ENCODE assay signal across 16 mouse cellular contexts in genomic region chr7:127766851-127767609, GRCm38 (mm10). TPM values are rescaled to one million over a fixed set of nuclear protein-coding genes. Genes with fewer than 3 reads are reported as not detected.
DNase-seq lines count a peak whose midpoint lies in the region; ATAC-seq and TF ChIP-seq lines count a peak whose summit lies in the region.
"Had no signal": no experiment of that assay in that cellular context is flagged by ENCODE, and none has a peak within 500 bp of the region (broad histone marks: within the 10 kb centered on the region; RNA-seq: fewer than 3 reads in every experiment).

No protein-coding gene starts in this region.

- H3K36me3 ChIP-seq in testis, adult 2 months (ENCODE audit: control insufficient read depth, insufficient read depth, low read length) = no peaks in the 10 kb centered on the region
- 0 out of 2 replicates have a peak, but pooled peaks cover 5% of the 10 kb centered on the region for H3K36me3 ChIP-seq in liver, embryonic 15.5 days (replicated peaks)

- no peaks in the 10 kb centered on the region for H3K27me3 ChIP-seq in testis, adult 2 months (ENCODE audit: control insufficient read depth, insufficient read depth, low read length)
- no peaks in the 10 kb centered on the region for H3K27me3 ChIP-seq in liver, embryonic 15.5 days
- H3K27me3 ChIP-seq: embryonic facial prominence, embryonic 13.5 days; hindbrain, embryonic 15.5 days; lung, embryonic 15.5 days had no signal

- H3K27ac ChIP-seq in testis, adult 2 months (ENCODE audit: control insufficient read depth, insufficient read depth, low read depth, low read length) = peak overlapping the region; percentile 98
- H3K27ac ChIP-seq in liver, embryonic 15.5 days (replicated peaks) = peak overlapping the region; percentile 97
- H3K27ac ChIP-seq: hindbrain, embryonic 15.5 days; lung, embryonic 15.5 days had no signal

- H3K9ac ChIP-seq in liver, embryonic 15.5 days = peak overlapping the region; percentile 78
- H3K9ac ChIP-seq: embryonic facial prominence, embryonic 13.5 days; hindbrain, embryonic 15.5 days; lung, embryonic 15.5 days had no signal

- ATAC-seq in liver, embryonic 15.5 days (ENCODE audit: insufficient read depth) = peak; percentile 92
- ATAC-seq: midbrain, embryonic 16.5 days had no signal

- H3K4me2 ChIP-seq in liver, embryonic 15.5 days = peak overlapping the region; percentile 93
- H3K4me2 ChIP-seq: embryonic facial prominence, embryonic 13.5 days; hindbrain, embryonic 15.5 days; lung, embryonic 15.5 days had no signal

- no peaks in the 10 kb centered on the region for H3K9me3 ChIP-seq in liver, embryonic 15.5 days (replicated peaks)
- H3K9me3 ChIP-seq: embryonic facial prominence, embryonic 13.5 days; hindbrain, embryonic 15.5 days; lung, embryonic 15.5 days had no signal

- WGBS in liver, embryonic 15.5 days (ENCODE audit: insufficient replicate concordance) = 27% methylated on average over 17 of the region's 17 CpGs

- TF ChIP-seq CTCF in testis, adult 2 months (IDR thresholded peaks at IDR 0.05; ENCODE audit: control insufficient read depth, insufficient read depth, insufficient replicate concordance, low read depth, low read length) = no peak

- peaks cover 33% of the 10 kb centered on the region for H3K4me1 ChIP-seq in testis, adult 2 months (ENCODE audit: control insufficient read depth, insufficient read depth, low read length)
- H3K4me1 ChIP-seq in liver, embryonic 15.5 days (replicated peaks) = peaks cover 66% of the 10 kb centered on the region

- TF ChIP-seq POLR2A in testis, adult 2 months (IDR thresholded peaks at IDR 0.05; ENCODE audit: control insufficient read depth, low read depth, low read length) = no peak

- DNase-seq in adrenal gland, postnatal 10 days = peak; percentile 16
- no peak for DNase-seq in adrenal gland, postnatal 4 days (ENCODE audit: low spot score in 2 of 2)
- no peak for DNase-seq in testis, postnatal 10 days (ENCODE audit: low spot score)
- no peak for DNase-seq in layer of hippocampus, postnatal 10 days (ENCODE audit: low spot score in 2 of 2)
- no peak for DNase-seq in frontal cortex, postnatal 10 days (ENCODE audit: low spot score in 2 of 2)
- DNase-seq in lung, postnatal 25 days (ENCODE audit: low spot score) = no peak
- DNase-seq: heart, adult 18-20 months; layer of hippocampus, postnatal 36 days had no signal

- peak overlapping the region; percentile 89 for H3K4me3 ChIP-seq in testis, adult 2 months (ENCODE audit: control insufficient read depth, low read depth, low read length)
- H3K4me3 ChIP-seq in liver, embryonic 15.5 days (replicated peaks) = peak overlapping the region; percentile 72
- H3K4me3 ChIP-seq: embryonic facial prominence, embryonic 13.5 days; hindbrain, embryonic 15.5 days; lung, embryonic 15.5 days had no signal

RNA-seq across cellular contexts. Expression of gene Orai3, which starts 2.6 kb away (rescaled TPM):
- 10 to 100 TPM; 31.5 to 32.0 TPM for total RNA-seq in adrenal gland, postnatal 10 days (2021)
- 10 to 100 TPM; 26.7 to 28.9 TPM for total RNA-seq in adrenal gland, postnatal 4 days (2021)
- 13.8 and 13.9 TPM in 2 replicates for polyA plus RNA-seq in testis, adult 2 months (2012; rRNA removed)
- polyA plus RNA-seq in liver, embryonic 15.5 days (2015; fragmentation: Nextera tagmentation; extraction: Ambion mirVana) = 11.0 and 13.1 TPM in 2 replicates
- 10 to 100 TPM; 18.5 to 19.1 TPM for total RNA-seq in layer of hippocampus, postnatal 10 days (2021)

RNA-seq across cellular contexts. Expression of gene Setd1a, which starts 9.4 kb away (rescaled TPM):
- 10 to 100 TPM; 35.9 to 46.6 TPM for total RNA-seq in adrenal gland, postnatal 10 days (2021)
- 10 to 100 TPM; 63.9 to 64.9 TPM for total RNA-seq in adrenal gland, postnatal 4 days (2021)
- 15.9 and 18.2 TPM in 2 replicates for polyA plus RNA-seq in testis, adult 2 months (2012; rRNA removed)
- 9.2 and 9.3 TPM in 2 replicates for polyA plus RNA-seq in liver, embryonic 15.5 days (2015; fragmentation: Nextera tagmentation; extraction: Ambion mirVana)
- 10 to 100 TPM; 35.5 to 40.3 TPM for total RNA-seq in layer of hippocampus, postnatal 10 days (2021)

RNA-seq across cellular contexts. Expression of gene Gm49388, which starts 18.4 kb away (rescaled TPM):
- total RNA-seq in adrenal gland, postnatal 10 days (2021) = 1 to 10 TPM; 4.7 to 5.6 TPM
- 1 to 10 TPM; 6.2 to 8.1 TPM for total RNA-seq in adrenal gland, postnatal 4 days (2021)
- not detected in 2 replicates for polyA plus RNA-seq in testis, adult 2 months (2012; rRNA removed)
- not detected in 2 replicates for polyA plus RNA-seq in liver, embryonic 15.5 days (2015; fragmentation: Nextera tagmentation; extraction: Ambion mirVana)
- total RNA-seq in layer of hippocampus, postnatal 10 days (2021) = 1 to 10 TPM; 2.9 to 4.6 TPM
- polyA plus RNA-seq: embryonic facial prominence, embryonic 13.5 days; hindbrain, embryonic 15.5 days; kidney, embryonic 16.5 days; lung, embryonic 15.5 days; midbrain, embryonic 16.5 days; small intestine, adult 2 months had no signal

RNA-seq across cellular contexts. Expression of gene Fbxl19, which starts 22.7 kb away (rescaled TPM):
- 10 to 100 TPM; 12.3 to 18.5 TPM for total RNA-seq in adrenal gland, postnatal 10 days (2021)
- total RNA-seq in adrenal gland, postnatal 4 days (2021) = 10 to 100 TPM; 24.6 to 26.0 TPM
- 36.9 and 37.2 TPM in 2 replicates for polyA plus RNA-seq in testis, adult 2 months (2012; rRNA removed)
- 2.8 and 2.9 TPM in 2 replicates for polyA plus RNA-seq in liver, embryonic 15.5 days (2015; fragmentation: Nextera tagmentation; extraction: Ambion mirVana)
- total RNA-seq in layer of hippocampus, postnatal 10 days (2021) = 10 to 100 TPM; 86.8 to 92.2 TPM

RNA-seq across cellular contexts. Expression of gene Hsd3b7, which starts 33.4 kb away (rescaled TPM):
- 10 to 100 TPM; 57.1 to 73.1 TPM for total RNA-seq in adrenal gland, postnatal 10 days (2021)
- 10 to 100 TPM; 36.9 to 49.1 TPM for total RNA-seq in adrenal gland, postnatal 4 days (2021)
- 6.1 and 7.1 TPM in 2 replicates for polyA plus RNA-seq in testis, adult 2 months (2012; rRNA removed)
- polyA plus RNA-seq in liver, embryonic 15.5 days (2015; fragmentation: Nextera tagmentation; extraction: Ambion mirVana) = 55.9 and 75.3 TPM in 2 replicates
- 1 to 10 TPM; 4.8 to 5.1 TPM for total RNA-seq in layer of hippocampus, postnatal 10 days (2021)
